Mouse (Mus musculus): Measurements from ENCODE around the gene Kcnk3.

DNA sequence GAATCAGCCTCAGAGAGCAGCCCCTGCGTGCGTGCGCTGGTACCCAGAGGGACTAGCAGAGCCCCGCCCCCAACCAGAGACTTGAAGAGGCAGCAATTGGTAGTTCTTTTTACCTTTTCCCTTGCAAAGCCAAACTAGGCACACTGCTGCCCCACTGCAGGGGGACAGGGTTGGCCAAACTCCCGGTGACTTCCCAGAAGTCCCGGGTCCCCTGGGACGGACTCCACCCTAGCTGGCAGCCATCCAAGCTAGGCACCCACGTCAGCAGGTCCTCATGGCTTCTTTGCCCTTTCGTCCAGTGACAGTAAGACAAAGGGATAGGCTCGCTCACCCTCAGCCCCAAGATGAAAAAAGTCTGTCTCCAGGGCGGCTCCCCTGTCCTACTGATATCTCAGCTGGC, 29.9 kb downstream of the Kcnk3 start:
- no peak for TF ChIP-seq CTCF (IDR thresholded peaks at IDR 0.05; ENCODE audit: borderline replicate concordance, insufficient read depth, low read depth, low read length)
- no peak for TF ChIP-seq POLR2A (IDR thresholded peaks at IDR 0.05; ENCODE audit: borderline replicate concordance, insufficient read depth, low read length)
